Mouse (Mus musculus): ENCODE measurements at regions not wholly inside any gene's neighbourhood (a gene's known extent, or its start where the extent isn't known, plus 50 kb on each side); places are given as distances from the start of the nearest gene placed in this dataset.

- no peak for DNase-seq (ENCODE audit: low spot score)
Measured at GRCm38 (mm10) chr1:120761364-120761763, 159.1 kb downstream of the En1 start.

- no peak for DNase-seq (ENCODE audit: low spot score)
Measured at GRCm38 (mm10) chr1:120762498-120762897, 160.3 kb downstream of the En1 start.

- DNase-seq (ENCODE audit: low spot score), result no peak
Measured at GRCm38 (mm10) chr1:120762921-120763595, 160.8 kb downstream of the En1 start.

- DNase-seq (ENCODE audit: low spot score), result no peak
Measured at GRCm38 (mm10) chr1:120767054-120767453, 164.8 kb downstream of the En1 start.

- DNase-seq (ENCODE audit: low spot score), result no peak
Measured at GRCm38 (mm10) chr1:120771269-120771668, 169.1 kb downstream of the En1 start.

- DNase-seq (ENCODE audit: low spot score), result no peak
Measured at GRCm38 (mm10) chr1:120776906-120777305, 174.7 kb downstream of the En1 start.

- DNase-seq (ENCODE audit: low spot score), result no peak
Measured at GRCm38 (mm10) chr1:120777468-120777867, 175.2 kb downstream of the En1 start.

GRCm38 (mm10) chr1:120795245-120795644 is 193.0 kb downstream of the En1 start:
- DNase-seq (ENCODE audit: low spot score), result no peak

- DNase-seq (ENCODE audit: low spot score), result no peak
Measured at GRCm38 (mm10) chr1:120801248-120801979, 199.2 kb downstream of the En1 start.

- no peak for DNase-seq (ENCODE audit: low spot score)
Measured at GRCm38 (mm10) chr1:120801980-120802364, 199.8 kb downstream of the En1 start.

GRCm38 (mm10) chr1:120814441-120814840 is 212.2 kb downstream of the En1 start:
- DNase-seq (ENCODE audit: low spot score), result no peak

GRCm38 (mm10) chr1:120816237-120816820 is 214.1 kb downstream of the En1 start:
- DNase-seq (ENCODE audit: low spot score), result no peak

- DNase-seq (ENCODE audit: low spot score), result no peak
Measured at GRCm38 (mm10) chr1:120817563-120817962, 215.3 kb downstream of the En1 start.

- no peak for DNase-seq (ENCODE audit: low spot score)
Measured at GRCm38 (mm10) chr1:120831975-120832374, 229.8 kb downstream of the En1 start.

- DNase-seq (ENCODE audit: low spot score), result no peak
Measured at GRCm38 (mm10) chr1:120842596-120842995, 240.4 kb downstream of the En1 start.

- no peak for DNase-seq (ENCODE audit: low spot score)
Measured at GRCm38 (mm10) chr1:120846146-120846545, 243.9 kb downstream of the En1 start.

- no peak for DNase-seq (ENCODE audit: low spot score)
Measured at GRCm38 (mm10) chr1:120851860-120852503, 249.8 kb downstream of the En1 start.

GRCm38 (mm10) chr1:120857566-120857965 is 255.3 kb downstream of the En1 start:
- no peak for DNase-seq (ENCODE audit: low spot score)

GRCm38 (mm10) chr1:120859546-120859945 is 257.3 kb downstream of the En1 start:
- no peak for DNase-seq (ENCODE audit: low spot score)

- DNase-seq (ENCODE audit: low spot score), result no peak
Measured at GRCm38 (mm10) chr1:120872554-120872953, 270.3 kb downstream of the En1 start.

GRCm38 (mm10) chr1:120882959-120883549 is 280.8 kb downstream of the En1 start:
- no peak for DNase-seq (ENCODE audit: low spot score)

GRCm38 (mm10) chr1:120883632-120884031 is 281.4 kb downstream of the En1 start:
- DNase-seq (ENCODE audit: low spot score), result no peak

Data from testis, postnatal 14 days (tissue).